Mouse (Mus musculus): ENCODE results near the gene Klf2. TPM values are rescaled to one million over a fixed set of nuclear protein-coding genes. Genes with fewer than 3 reads are reported as not detected.

Klf2 gene
- polyA plus RNA-seq, 1 experiment from 2014 or later, result 11.7 TPM

- peak; percentile 85 for ATAC-seq (ENCODE audit: low read depth)
- no peaks in the 10 kb centered on the region for H3K36me3 ChIP-seq (ENCODE audit: control insufficient read depth, insufficient read depth, low read length)
- H3K27me3 ChIP-seq (ENCODE audit: control insufficient read depth, insufficient read depth, low read depth, low read length), result no peaks in the 10 kb centered on the region
- no peaks in the 10 kb centered on the region for H3K4me1 ChIP-seq (replicated peaks; ENCODE audit: control insufficient read depth, insufficient read depth, low read length)
- peak overlapping the region; percentile 9 for H3K27ac ChIP-seq (ENCODE audit: low read length)
- no peak overlapping the region for H3K9ac ChIP-seq (ENCODE audit: low read length)
- H3K4me3 ChIP-seq (ENCODE audit: low read length), result no peak overlapping the region
- no peaks in the 10 kb centered on the region for H3K9me3 ChIP-seq (ENCODE audit: control insufficient read depth, low read length)
- no peak overlapping the region for H3K4me2 ChIP-seq (ENCODE audit: low read depth, low read length)
- WGBS, result 25% methylated on average over 3 of the region's 3 CpGs
Observed at GRCm38 (mm10) chr8:72281634-72282033, 37.2 kb upstream of the Klf2 start.

GRCm38 (mm10) chr8:72285285-72285684 is 33.5 kb upstream of the Klf2 start:
- no peaks in the 10 kb centered on the region for H3K36me3 ChIP-seq (ENCODE audit: control insufficient read depth, insufficient read depth, low read length)
- no peak overlapping the region for H3K9ac ChIP-seq (ENCODE audit: low read length)
- H3K9me3 ChIP-seq (ENCODE audit: control insufficient read depth, low read length), result no peaks in the 10 kb centered on the region
- no peaks in the 10 kb centered on the region for H3K27me3 ChIP-seq (ENCODE audit: control insufficient read depth, insufficient read depth, low read depth, low read length)
- H3K4me2 ChIP-seq (ENCODE audit: low read depth, low read length), result no peak overlapping the region
- no peak for ATAC-seq (ENCODE audit: low read depth)
- H3K27ac ChIP-seq (ENCODE audit: low read length), result no peak overlapping the region
- H3K4me3 ChIP-seq (ENCODE audit: low read length), result no peak overlapping the region
- 57% methylated on average over 4 of the region's 4 CpGs for WGBS
- H3K4me1 ChIP-seq (replicated peaks; ENCODE audit: control insufficient read depth, insufficient read depth, low read length), result no peaks in the 10 kb centered on the region

GRCm38 (mm10) chr8:72289051-72289450 is 29.8 kb upstream of the Klf2 start:
- H3K9ac ChIP-seq (ENCODE audit: low read length), result no peak overlapping the region
- no peaks in the 10 kb centered on the region for H3K36me3 ChIP-seq (ENCODE audit: control insufficient read depth, insufficient read depth, low read length)
- H3K27me3 ChIP-seq (ENCODE audit: control insufficient read depth, insufficient read depth, low read depth, low read length), result no peaks in the 10 kb centered on the region
- no peak overlapping the region for H3K27ac ChIP-seq (ENCODE audit: low read length)
- no peaks in the 10 kb centered on the region for H3K4me1 ChIP-seq (replicated peaks; ENCODE audit: control insufficient read depth, insufficient read depth, low read length)
- no peak overlapping the region for H3K4me3 ChIP-seq (ENCODE audit: low read length)
- ATAC-seq (ENCODE audit: low read depth), result no peak
- H3K9me3 ChIP-seq (ENCODE audit: control insufficient read depth, low read length), result no peaks in the 10 kb centered on the region
- no peak overlapping the region for H3K4me2 ChIP-seq (ENCODE audit: low read depth, low read length)

- Histone ChIP-seq H3K9ac (ENCODE audit: low read length) (no peak overlapping the region), H3K4me3 (ENCODE audit: low read length) (no peak overlapping the region), H3K4me1 (replicated peaks; ENCODE audit: control insufficient read depth, insufficient read depth, low read length) (peaks cover 8% of the 10 kb centered on the region), H3K27ac (ENCODE audit: low read length) (no peak overlapping the region), H3K36me3 (ENCODE audit: control insufficient read depth, insufficient read depth, low read length) (no peaks in the 10 kb centered on the region), H3K4me2 (ENCODE audit: low read depth, low read length) (no peak overlapping the region), H3K27me3 (ENCODE audit: control insufficient read depth, insufficient read depth, low read depth, low read length) (no peaks in the 10 kb centered on the region), H3K9me3 (ENCODE audit: control insufficient read depth, low read length) (no peaks in the 10 kb centered on the region)
- ATAC-seq (ENCODE audit: low read depth), result no peak
- WGBS, result 57% methylated on average over 2 of the region's 2 CpGs
Observed at GRCm38 (mm10) chr8:72291104-72291503, 27.7 kb upstream of the Klf2 start.

GRCm38 (mm10) chr8:72293309-72293708 is 25.5 kb upstream of the Klf2 start:
- Histone ChIP-seq H3K27me3 (ENCODE audit: control insufficient read depth, insufficient read depth, low read depth, low read length) (no peaks in the 10 kb centered on the region), H3K4me3 (ENCODE audit: low read length) (no peak overlapping the region), H3K4me1 (replicated peaks; ENCODE audit: control insufficient read depth, insufficient read depth, low read length) (peaks cover 10% of the 10 kb centered on the region), H3K27ac (ENCODE audit: low read length) (no peak overlapping the region), H3K9ac (ENCODE audit: low read length) (no peak overlapping the region), H3K4me2 (ENCODE audit: low read depth, low read length) (no peak overlapping the region), H3K36me3 (ENCODE audit: control insufficient read depth, insufficient read depth, low read length) (no peaks in the 10 kb centered on the region), H3K9me3 (ENCODE audit: control insufficient read depth, low read length) (no peaks in the 10 kb centered on the region)
- no peak for ATAC-seq (ENCODE audit: low read depth)

- Histone ChIP-seq H3K27me3 (ENCODE audit: control insufficient read depth, insufficient read depth, low read depth, low read length) (no peaks in the 10 kb centered on the region), H3K4me1 (replicated peaks; ENCODE audit: control insufficient read depth, insufficient read depth, low read length) (peaks cover 10% of the 10 kb centered on the region), H3K4me3 (ENCODE audit: low read length) (no peak overlapping the region), H3K27ac (ENCODE audit: low read length) (peak overlapping the region; percentile 81), H3K9me3 (ENCODE audit: control insufficient read depth, low read length) (no peaks in the 10 kb centered on the region), H3K4me2 (ENCODE audit: low read depth, low read length) (peak overlapping the region; percentile 8; the same call in 1 of the 2 replicates), H3K9ac (ENCODE audit: low read length) (no peak overlapping the region), H3K36me3 (ENCODE audit: control insufficient read depth, insufficient read depth, low read length) (no peaks in the 10 kb centered on the region)
- no peak; the same call in 1 of the 2 replicates for ATAC-seq (ENCODE audit: low read depth)
- 53% methylated on average over 3 of the region's 3 CpGs for WGBS
Observed at GRCm38 (mm10) chr8:72295125-72295524, 23.7 kb upstream of the Klf2 start.

GRCm38 (mm10) chr8:72295679-72296078 is 23.2 kb upstream of the Klf2 start:
- no peaks in the 10 kb centered on the region for H3K36me3 ChIP-seq (ENCODE audit: control insufficient read depth, insufficient read depth, low read length)
- peak overlapping the region; percentile 81 for H3K27ac ChIP-seq (ENCODE audit: low read length)
- H3K4me3 ChIP-seq (ENCODE audit: low read length), result no peak overlapping the region
- no peak overlapping the region for H3K9ac ChIP-seq (ENCODE audit: low read length)
- WGBS, result 24% methylated on average over 8 of the region's 8 CpGs
- H3K4me2 ChIP-seq (ENCODE audit: low read depth, low read length), result no peak overlapping the region
- ATAC-seq (ENCODE audit: low read depth), result peak; percentile 97
- H3K9me3 ChIP-seq (ENCODE audit: control insufficient read depth, low read length), result no peaks in the 10 kb centered on the region
- no peaks in the 10 kb centered on the region for H3K27me3 ChIP-seq (ENCODE audit: control insufficient read depth, insufficient read depth, low read depth, low read length)
- H3K4me1 ChIP-seq (replicated peaks; ENCODE audit: control insufficient read depth, insufficient read depth, low read length), result peaks cover 10% of the 10 kb centered on the region

GRCm38 (mm10) chr8:72296561-72296960 is 22.3 kb upstream of the Klf2 start:
- Histone ChIP-seq H3K4me3 (ENCODE audit: low read length) (no peak overlapping the region), H3K9me3 (ENCODE audit: control insufficient read depth, low read length) (no peaks in the 10 kb centered on the region), H3K9ac (ENCODE audit: low read length) (no peak overlapping the region), H3K27me3 (ENCODE audit: control insufficient read depth, insufficient read depth, low read depth, low read length) (no peaks in the 10 kb centered on the region), H3K36me3 (ENCODE audit: control insufficient read depth, insufficient read depth, low read length) (no peaks in the 10 kb centered on the region), H3K27ac (ENCODE audit: low read length) (no peak overlapping the region), H3K4me1 (replicated peaks; ENCODE audit: control insufficient read depth, insufficient read depth, low read length) (peaks cover 10% of the 10 kb centered on the region), H3K4me2 (ENCODE audit: low read depth, low read length) (no peak overlapping the region)
- ATAC-seq (ENCODE audit: low read depth), result no peak
- 81% methylated on average over 8 of the region's 8 CpGs for WGBS

- H3K9me3 ChIP-seq (ENCODE audit: control insufficient read depth, low read length), result no peaks in the 10 kb centered on the region
- H3K4me1 ChIP-seq (replicated peaks; ENCODE audit: control insufficient read depth, insufficient read depth, low read length), result peaks cover 17% of the 10 kb centered on the region
- no peak overlapping the region for H3K4me2 ChIP-seq (ENCODE audit: low read depth, low read length)
- H3K27me3 ChIP-seq (ENCODE audit: control insufficient read depth, insufficient read depth, low read depth, low read length), result no peaks in the 10 kb centered on the region
- H3K36me3 ChIP-seq (ENCODE audit: control insufficient read depth, insufficient read depth, low read length), result no peaks in the 10 kb centered on the region
- ATAC-seq (ENCODE audit: low read depth), result no peak
- no peak overlapping the region for H3K27ac ChIP-seq (ENCODE audit: low read length)
- H3K4me3 ChIP-seq (ENCODE audit: low read length), result no peak overlapping the region
- H3K9ac ChIP-seq (ENCODE audit: low read length), result no peak overlapping the region
- WGBS, result 75% methylated on average over 1 of the region's 1 CpGs
Observed at GRCm38 (mm10) chr8:72298928-72299327, 19.9 kb upstream of the Klf2 start.

Data from lung, embryonic 16.5 days (tissue).